Mouse (Mus musculus) heart, adult 2 months (tissue): ENCODE measurements around the gene Ttc4.

Source experiments
- CTCF ChIP-seq: fragments of 200-600 bp; IDR thresholded peaks from 2 replicates; pipeline ENCODE4 v1.8.1; 2022; ENCODE audit warnings: antibody characterized with exemption, mild to moderate bottlenecking, moderate library complexity
- POLR2A ChIP-seq: fragments of 200-500 bp; IDR thresholded peaks from 2 replicates; pipeline ENCODE4 v1.6.1; 2011; ENCODE audit warnings: mild to moderate bottlenecking, low read depth, low read length, control low read depth; ENCODE audit not compliant: insufficient read depth

DNA sequence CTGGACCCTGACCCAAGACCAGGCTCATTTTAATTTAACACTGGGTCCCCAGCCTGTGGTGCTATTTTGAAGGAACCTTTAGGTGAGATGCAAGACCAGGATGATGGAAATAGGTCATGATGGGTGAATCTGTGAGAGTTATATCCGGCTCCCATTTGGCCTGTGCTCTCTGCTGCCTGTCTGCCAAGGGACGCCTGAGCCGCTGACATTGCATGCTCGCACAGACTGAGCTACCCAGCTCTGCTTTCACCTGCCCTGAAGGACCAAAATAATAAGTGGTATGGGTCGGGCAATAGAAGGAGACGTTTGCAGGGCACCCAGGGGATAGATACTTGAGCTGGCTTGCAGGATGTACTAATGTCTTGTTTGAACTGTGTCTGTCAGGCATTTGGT lies 34.5 kb downstream of the Ttc4 start:
- TF ChIP-seq CTCF = no peak
- TF ChIP-seq POLR2A = no peak
